Mouse (Mus musculus): ENCODE measurements at regions not wholly inside any gene's neighbourhood (a gene's known extent, or its start where the extent isn't known, plus 50 kb on each side); places are given as distances from the start of the nearest gene placed in this dataset.

GRCm38 (mm10) chr14:25313693-25314240 lies 145.2 kb upstream of the Zmiz1 start:
- Histone ChIP-seq H3K27ac (replicated peaks; ENCODE audit: low read depth, low read length) (no peak overlapping the region), H3K4me1 (ENCODE audit: control insufficient read depth, insufficient read depth, low read length) (peaks cover 24% of the 10 kb centered on the region), H3K9me3 (ENCODE audit: control insufficient read depth, low read length) (no peaks in the 10 kb centered on the region), H3K4me3 (ENCODE audit: low read depth, low read length) (no peak overlapping the region), H3K27me3 (ENCODE audit: control insufficient read depth, insufficient read depth, low read length) (no peaks in the 10 kb centered on the region), H3K9ac (ENCODE audit: low read length) (no peak overlapping the region), H3K4me2 (ENCODE audit: low read depth, severe bottlenecking) (no peak overlapping the region), H3K36me3 (ENCODE audit: control insufficient read depth, insufficient read depth, low read length) (no peaks in the 10 kb centered on the region)
- 77% methylated on average over 4 of the region's 4 CpGs for WGBS
- no peak for DNase-seq (ENCODE audit: low spot score)
- ATAC-seq (ENCODE audit: insufficient number of reproducible peaks, low FRiP score, low TSS enrichment, low read depth): no peak

- Histone ChIP-seq H3K36me3 (ENCODE audit: control insufficient read depth, insufficient read depth, low read length) (no peaks in the 10 kb centered on the region), H3K9me3 (ENCODE audit: control insufficient read depth, low read length) (no peaks in the 10 kb centered on the region), H3K4me3 (ENCODE audit: low read depth, low read length) (no peak overlapping the region), H3K27me3 (ENCODE audit: control insufficient read depth, insufficient read depth, low read length) (no peaks in the 10 kb centered on the region), H3K4me1 (ENCODE audit: control insufficient read depth, insufficient read depth, low read length) (peaks cover 24% of the 10 kb centered on the region), H3K4me2 (ENCODE audit: low read depth, severe bottlenecking) (no peak overlapping the region), H3K27ac (replicated peaks; ENCODE audit: low read depth, low read length) (no peak overlapping the region), H3K9ac (ENCODE audit: low read length) (no peak overlapping the region)
- DNase-seq (ENCODE audit: low spot score): no peak
- WGBS: 99% methylated on average over 5 of the region's 5 CpGs
- no peak for ATAC-seq (ENCODE audit: insufficient number of reproducible peaks, low FRiP score, low TSS enrichment, low read depth)
These were observed 142.5 kb upstream of the Zmiz1 start for GRCm38 (mm10) chr14:25316491-25316890.

GRCm38 (mm10) chr14:25317680-25318471 lies 141.1 kb upstream of the Zmiz1 start:
- WGBS: 5% methylated on average over 36 of the region's 37 CpGs
- Histone ChIP-seq H3K36me3 (ENCODE audit: control insufficient read depth, insufficient read depth, low read length) (no peaks in the 10 kb centered on the region), H3K9ac (ENCODE audit: low read length) (peak overlapping the region; percentile 63), H3K9me3 (ENCODE audit: control insufficient read depth, low read length) (no peaks in the 10 kb centered on the region), H3K4me3 (ENCODE audit: low read depth, low read length) (peak overlapping the region; percentile 10; the same call in 1 of the 2 replicates), H3K27ac (replicated peaks; ENCODE audit: low read depth, low read length) (peak overlapping the region; percentile 15), H3K4me2 (ENCODE audit: low read depth, severe bottlenecking) (peak overlapping the region; percentile 45), H3K4me1 (ENCODE audit: control insufficient read depth, insufficient read depth, low read length) (peaks cover 24% of the 10 kb centered on the region), H3K27me3 (ENCODE audit: control insufficient read depth, insufficient read depth, low read length) (no peaks in the 10 kb centered on the region)
- ATAC-seq (ENCODE audit: insufficient number of reproducible peaks, low FRiP score, low TSS enrichment, low read depth): peak; percentile 81
- peak; percentile 84 for DNase-seq (ENCODE audit: low spot score)

- Histone ChIP-seq H3K4me1 (ENCODE audit: control insufficient read depth, insufficient read depth, low read length) (peaks cover 31% of the 10 kb centered on the region), H3K9me3 (ENCODE audit: control insufficient read depth, low read length) (no peaks in the 10 kb centered on the region), H3K4me3 (ENCODE audit: low read depth, low read length) (no peak overlapping the region), H3K36me3 (ENCODE audit: control insufficient read depth, insufficient read depth, low read length) (no peaks in the 10 kb centered on the region), H3K4me2 (ENCODE audit: low read depth, severe bottlenecking) (no peak overlapping the region), H3K9ac (ENCODE audit: low read length) (no peak overlapping the region), H3K27me3 (ENCODE audit: control insufficient read depth, insufficient read depth, low read length) (no peaks in the 10 kb centered on the region), H3K27ac (replicated peaks; ENCODE audit: low read depth, low read length) (no peak overlapping the region; the same call in 1 of the 2 replicates)
- DNase-seq (ENCODE audit: low spot score): no peak
- WGBS: 70% methylated on average over 12 of the region's 12 CpGs
- no peak for ATAC-seq (ENCODE audit: insufficient number of reproducible peaks, low FRiP score, low TSS enrichment, low read depth)
These were observed 140.1 kb upstream of the Zmiz1 start for GRCm38 (mm10) chr14:25318909-25319308.

- H3K4me3 ChIP-seq (ENCODE audit: low read depth, low read length): no peak overlapping the region
- no peak overlapping the region for H3K27ac ChIP-seq (replicated peaks; ENCODE audit: low read depth, low read length)
- ATAC-seq (ENCODE audit: insufficient number of reproducible peaks, low FRiP score, low TSS enrichment, low read depth) (no peak), DNase-seq (ENCODE audit: low spot score) (no peak)
- H3K9me3 ChIP-seq (ENCODE audit: control insufficient read depth, low read length): no peaks in the 10 kb centered on the region
- 79% methylated on average over 4 of the region's 4 CpGs for WGBS
- no peaks in the 10 kb centered on the region for H3K27me3 ChIP-seq (ENCODE audit: control insufficient read depth, insufficient read depth, low read length)
- no peak overlapping the region for H3K4me2 ChIP-seq (ENCODE audit: low read depth, severe bottlenecking)
- peaks cover 31% of the 10 kb centered on the region for H3K4me1 ChIP-seq (ENCODE audit: control insufficient read depth, insufficient read depth, low read length)
- H3K36me3 ChIP-seq (ENCODE audit: control insufficient read depth, insufficient read depth, low read length): no peaks in the 10 kb centered on the region
- no peak overlapping the region for H3K9ac ChIP-seq (ENCODE audit: low read length)
These were observed 138.8 kb upstream of the Zmiz1 start for GRCm38 (mm10) chr14:25320141-25320540.

GRCm38 (mm10) chr14:25323542-25324484 lies 135.2 kb upstream of the Zmiz1 start:
- 86% methylated on average over 6 of the region's 6 CpGs for WGBS
- Histone ChIP-seq H3K27me3 (ENCODE audit: control insufficient read depth, insufficient read depth, low read length) (no peaks in the 10 kb centered on the region), H3K4me2 (ENCODE audit: low read depth, severe bottlenecking) (no peak overlapping the region), H3K4me3 (ENCODE audit: low read depth, low read length) (no peak overlapping the region), H3K4me1 (ENCODE audit: control insufficient read depth, insufficient read depth, low read length) (peaks cover 15% of the 10 kb centered on the region), H3K27ac (replicated peaks; ENCODE audit: low read depth, low read length) (no peak overlapping the region), H3K36me3 (ENCODE audit: control insufficient read depth, insufficient read depth, low read length) (no peaks in the 10 kb centered on the region), H3K9ac (ENCODE audit: low read length) (no peak overlapping the region), H3K9me3 (ENCODE audit: control insufficient read depth, low read length) (no peaks in the 10 kb centered on the region)
- no peak for ATAC-seq (ENCODE audit: insufficient number of reproducible peaks, low FRiP score, low TSS enrichment, low read depth)
- DNase-seq (ENCODE audit: low spot score): no peak

GRCm38 (mm10) chr14:25325887-25326286 lies 133.1 kb upstream of the Zmiz1 start:
- H3K27ac ChIP-seq (replicated peaks; ENCODE audit: low read depth, low read length): no peak overlapping the region
- H3K4me3 ChIP-seq (ENCODE audit: low read depth, low read length): no peak overlapping the region
- H3K4me2 ChIP-seq (ENCODE audit: low read depth, severe bottlenecking): no peak overlapping the region
- ATAC-seq (ENCODE audit: insufficient number of reproducible peaks, low FRiP score, low TSS enrichment, low read depth) (no peak), DNase-seq (ENCODE audit: low spot score) (no peak)
- WGBS: 82% methylated on average over 3 of the region's 3 CpGs
- H3K27me3 ChIP-seq (ENCODE audit: control insufficient read depth, insufficient read depth, low read length): no peaks in the 10 kb centered on the region
- no peaks in the 10 kb centered on the region for H3K36me3 ChIP-seq (ENCODE audit: control insufficient read depth, insufficient read depth, low read length)
- H3K9ac ChIP-seq (ENCODE audit: low read length): no peak overlapping the region
- H3K4me1 ChIP-seq (ENCODE audit: control insufficient read depth, insufficient read depth, low read length): peaks cover 8% of the 10 kb centered on the region; the same call in 1 of the 2 replicates
- no peaks in the 10 kb centered on the region for H3K9me3 ChIP-seq (ENCODE audit: control insufficient read depth, low read length)

- H3K4me1 ChIP-seq (ENCODE audit: control insufficient read depth, insufficient read depth, low read length): peaks cover 4% of the 10 kb centered on the region; the same call in 1 of the 2 replicates
- ATAC-seq (ENCODE audit: insufficient number of reproducible peaks, low FRiP score, low TSS enrichment, low read depth): no peak
- no peak overlapping the region for H3K27ac ChIP-seq (replicated peaks; ENCODE audit: low read depth, low read length)
- no peak overlapping the region for H3K4me2 ChIP-seq (ENCODE audit: low read depth, severe bottlenecking)
- H3K36me3 ChIP-seq (ENCODE audit: control insufficient read depth, insufficient read depth, low read length): no peaks in the 10 kb centered on the region
- H3K4me3 ChIP-seq (ENCODE audit: low read depth, low read length): no peak overlapping the region
- no peaks in the 10 kb centered on the region for H3K9me3 ChIP-seq (ENCODE audit: control insufficient read depth, low read length)
- WGBS: 80% methylated on average over 5 of the region's 5 CpGs
- H3K27me3 ChIP-seq (ENCODE audit: control insufficient read depth, insufficient read depth, low read length): no peaks in the 10 kb centered on the region
- DNase-seq (ENCODE audit: low spot score): no peak
- H3K9ac ChIP-seq (ENCODE audit: low read length): no peak overlapping the region
These were observed 130.8 kb upstream of the Zmiz1 start for GRCm38 (mm10) chr14:25328230-25328629.
